Mouse (Mus musculus) activated CD4-positive, CD25-positive, alpha-beta regulatory T cell, adult 4 months (primary cell): ENCODE measurements around the gene Gosr1. TPM values are rescaled to one million over a fixed set of nuclear protein-coding genes. Genes with fewer than 3 reads are reported as not detected.
"Not testable (repeated sequence)": the region's sequence is repeated elsewhere in the genome, so short reads cannot be mapped to it uniquely, and the experiment has no call there.

ENCODE experiments used
- ATAC-seq: one replicate; pipeline ENCODE4 v1.8.0; 2017
- polyA plus RNA-seq, 2 experiments: library from polyadenylated mRNA; unstranded; fragments of 100-300 nt; shearing (Covaris generic); gene quantifications; one replicate each; pipeline ENCODE4 v1.2.1; 2017

Gene Gosr1
- polyA plus RNA-seq, result 10 to 100 TPM; 37.2 to 40.2 TPM

DNA sequence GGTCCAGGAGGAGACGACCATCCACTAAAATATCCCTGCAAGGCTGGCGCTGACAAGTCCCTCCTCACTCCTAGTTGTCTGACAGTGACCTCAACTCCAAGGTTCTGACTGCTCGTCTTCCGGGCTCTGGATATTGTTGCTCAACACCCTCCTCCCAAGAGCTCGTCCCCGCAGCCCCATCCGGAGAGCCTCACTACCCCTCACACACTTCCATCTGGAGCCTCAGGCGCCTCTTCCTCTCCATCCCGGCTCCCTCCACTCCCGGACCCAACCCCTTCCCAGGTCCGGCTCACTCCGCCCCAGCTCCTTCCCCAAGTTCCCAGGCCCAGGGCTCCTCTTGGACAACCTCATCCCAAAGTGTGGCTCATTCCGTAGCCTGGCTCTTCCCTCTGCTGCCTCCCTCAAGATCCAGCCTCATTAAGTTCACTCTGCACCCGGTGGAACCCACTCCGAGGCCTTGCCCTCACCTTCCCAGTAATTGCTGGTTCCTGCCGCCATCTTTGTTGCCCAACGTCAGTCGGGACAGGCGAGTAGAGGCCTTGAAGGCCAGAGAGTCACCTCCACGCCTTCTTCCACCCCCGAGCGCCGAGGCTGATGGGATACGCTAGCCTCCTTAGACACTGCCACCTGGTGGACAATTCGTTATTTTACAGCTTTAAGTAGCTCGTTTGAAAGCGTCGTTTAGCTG lies at the start of gene Gosr1:
Gene Gosr1, minus strand, starts transcription at position 527 of the 688 bp plus-strand sequence.
- peak; percentile 97 for ATAC-seq

DNA sequence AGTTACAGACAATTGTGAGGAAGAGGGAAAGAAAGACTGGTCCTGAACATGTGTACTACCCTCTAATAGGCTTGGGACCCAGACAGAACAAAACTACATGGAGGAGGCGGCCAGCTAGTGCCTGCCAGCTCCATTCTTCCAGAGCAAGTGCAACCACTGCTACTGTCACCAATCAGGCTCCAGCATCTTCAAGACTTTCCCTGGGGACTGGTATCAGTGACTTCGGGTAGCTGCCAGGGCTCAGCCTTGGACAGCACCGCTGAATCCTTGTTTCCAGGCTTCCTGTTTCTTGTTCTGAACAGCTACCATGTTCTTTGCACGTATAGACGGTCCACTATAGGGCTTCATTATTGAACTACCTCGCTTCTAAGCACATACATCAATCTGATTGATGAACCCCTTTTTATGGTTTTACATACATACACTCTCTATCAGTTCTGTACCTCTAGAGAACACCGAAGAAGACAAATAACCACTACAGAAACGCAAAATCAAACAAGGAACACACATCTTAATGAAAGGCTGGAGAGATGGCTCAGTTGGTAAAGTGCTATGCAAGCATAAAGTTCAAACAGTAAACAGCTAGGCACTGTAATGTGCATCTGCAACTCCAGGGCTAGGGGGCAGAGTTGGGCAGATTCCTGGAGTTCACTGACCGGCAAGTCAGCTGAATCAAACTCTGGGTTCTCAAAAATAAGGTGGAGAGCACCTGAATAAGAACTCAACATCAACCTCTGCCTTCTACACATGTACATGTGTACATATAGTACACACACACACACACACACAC lies 47.5 kb upstream of the Gosr1 start:
- no peak for ATAC-seq

DNA sequence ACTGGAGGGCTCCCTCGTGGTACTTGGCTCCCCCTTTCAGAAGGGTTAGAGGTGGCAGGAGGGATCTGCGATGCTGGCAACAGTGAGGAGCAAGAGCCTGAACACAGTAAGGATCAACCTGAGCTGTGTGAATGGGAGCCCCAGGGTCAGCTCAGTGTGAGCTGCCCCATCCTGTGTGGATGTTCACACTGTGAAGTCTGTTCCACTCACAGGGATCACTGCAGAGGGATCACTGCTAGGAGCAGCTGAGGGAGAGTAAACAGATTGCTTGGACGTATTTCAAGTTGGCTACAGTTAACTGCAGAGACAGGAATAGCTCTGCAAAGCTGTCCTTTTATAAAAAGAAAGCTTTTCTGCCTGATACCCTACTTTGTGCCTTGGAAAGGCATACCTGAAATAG lies 46.1 kb upstream of the Gosr1 start:
- no peak for ATAC-seq

GRCm38 (mm10) chr11:76808550-76808949 lies 45.2 kb upstream of the Gosr1 start:
- ATAC-seq, result no peak

DNA sequence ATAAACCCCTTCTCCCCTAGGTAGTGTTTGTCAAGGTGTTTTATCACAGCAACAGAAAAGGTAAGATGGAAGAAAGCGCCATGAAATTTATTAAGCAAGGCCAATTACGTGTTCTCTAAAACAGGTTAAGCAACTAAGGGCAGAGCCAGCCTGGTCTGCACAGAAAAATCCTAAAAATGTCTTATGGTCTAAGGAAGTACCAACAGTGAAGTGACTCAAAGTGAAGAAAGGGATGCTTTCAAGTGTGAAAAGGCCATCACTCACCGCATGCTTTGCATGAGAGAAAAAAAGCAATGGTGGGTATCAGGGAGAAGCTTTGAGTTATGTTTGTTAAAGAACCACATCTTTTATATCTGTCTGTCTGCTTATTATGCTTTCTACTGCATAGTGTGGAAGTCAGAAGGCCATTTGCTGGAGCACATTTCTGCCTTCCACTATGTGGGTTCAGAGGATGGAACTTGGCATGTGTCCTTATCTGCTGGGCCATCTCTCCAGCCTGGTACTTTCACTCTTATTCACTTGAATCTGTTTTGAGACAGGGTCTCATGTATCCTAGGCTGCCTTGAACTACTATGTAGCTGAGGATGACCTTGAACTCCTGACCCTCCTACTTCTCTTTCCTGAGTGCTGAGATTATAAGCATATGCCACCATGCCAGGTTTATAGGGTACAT lies 43.8 kb upstream of the Gosr1 start:
- no peak for ATAC-seq

GRCm38 (mm10) chr11:76806026-76806425 lies 42.6 kb upstream of the Gosr1 start:
- ATAC-seq, result no peak

GRCm38 (mm10) chr11:76805072-76805471 lies 41.7 kb upstream of the Gosr1 start:
- ATAC-seq, result not testable (repeated sequence)

- no peak for ATAC-seq
Measured at GRCm38 (mm10) chr11:76803266-76803665, 39.9 kb upstream of the Gosr1 start.

DNA sequence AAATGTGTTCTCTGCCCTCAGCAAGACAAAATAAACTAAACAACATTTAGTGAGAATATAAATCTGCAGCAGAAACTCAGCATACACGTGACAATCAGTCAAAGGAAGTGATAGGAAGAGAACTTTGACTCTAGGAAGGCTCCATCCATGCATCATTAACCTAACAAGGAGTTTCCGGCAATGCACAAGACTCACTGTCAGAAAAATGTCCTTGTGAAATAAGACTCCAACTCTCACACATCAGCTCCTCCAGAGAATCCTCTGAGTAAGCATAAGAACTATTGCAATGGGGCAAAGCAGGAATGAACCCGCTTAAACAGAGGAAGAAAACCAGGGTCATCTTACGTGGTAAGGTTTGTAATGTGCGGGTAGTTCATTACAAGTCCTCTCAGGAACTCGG lies 33.9 kb upstream of the Gosr1 start:
- no peak for ATAC-seq

GRCm38 (mm10) chr11:76795326-76795725 lies 31.9 kb upstream of the Gosr1 start:
- no peak for ATAC-seq

- ATAC-seq, result no peak
Measured at GRCm38 (mm10) chr11:76791331-76791730, 28.0 kb upstream of the Gosr1 start.

DNA sequence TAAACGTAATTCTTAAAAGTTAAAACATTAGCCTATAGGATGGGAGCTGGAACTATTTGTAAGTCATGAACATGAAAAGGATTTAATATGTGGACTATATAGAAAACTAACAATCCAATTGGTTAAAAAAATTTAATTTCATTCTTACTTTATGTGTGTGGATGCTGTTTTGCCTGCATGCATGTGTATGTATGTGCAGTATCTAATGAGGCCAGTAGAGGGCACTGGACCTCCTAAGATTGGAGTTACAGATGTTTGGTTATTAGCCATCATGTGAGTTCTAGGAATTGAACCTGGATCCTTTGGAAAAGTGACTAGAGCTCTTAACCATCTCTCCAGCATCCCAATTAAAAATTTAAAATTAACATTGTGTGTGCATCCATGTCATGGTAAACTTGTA lies 25.9 kb upstream of the Gosr1 start:
- ATAC-seq, result no peak

DNA sequence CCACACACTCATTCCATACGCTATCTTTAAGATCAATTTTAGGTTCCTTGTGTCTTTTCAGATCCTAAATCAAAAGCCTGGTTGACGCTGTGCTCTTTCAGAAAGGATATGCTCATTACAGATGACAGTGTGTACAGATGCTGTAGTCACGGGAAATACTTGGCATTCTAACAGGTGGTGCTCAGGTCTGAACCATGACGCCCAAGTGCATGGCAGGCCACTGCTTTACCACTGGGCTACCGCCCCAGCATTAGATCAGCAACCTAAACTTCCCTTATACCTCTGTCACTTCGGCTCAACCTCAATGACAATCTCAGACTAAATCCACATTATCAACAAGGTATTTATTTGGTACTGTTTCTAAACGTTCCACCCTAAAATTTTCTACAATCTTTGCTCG lies 12.2 kb upstream of the Gosr1 start:
- ATAC-seq, result no peak

- no peak for ATAC-seq
Measured at GRCm38 (mm10) chr11:76773811-76774210, 10.4 kb upstream of the Gosr1 start.

DNA sequence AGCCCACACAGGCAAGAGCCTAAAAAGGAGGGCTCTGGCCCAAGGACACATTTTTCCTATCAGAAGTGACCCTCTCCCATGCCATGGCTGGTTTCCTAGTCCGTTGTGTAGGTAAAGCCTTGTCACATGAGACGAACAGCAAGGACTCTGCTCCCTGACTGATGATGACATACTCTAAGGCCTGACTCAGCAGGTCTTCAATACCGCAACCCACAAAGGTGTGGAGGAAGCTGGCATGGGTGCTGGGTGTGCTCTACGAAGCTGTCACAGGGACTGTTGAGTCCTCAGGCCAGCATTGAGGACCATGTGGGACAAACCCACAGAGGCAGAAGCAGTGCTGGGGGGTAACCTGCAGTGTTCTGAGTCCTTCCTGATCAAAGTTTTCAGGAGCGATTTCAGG lies 7.2 kb upstream of the Gosr1 start:
- ATAC-seq, result no peak

- ATAC-seq, result no peak
Measured at GRCm38 (mm10) chr11:76763741-76764122, 353 bp upstream of the Gosr1 start.

- ATAC-seq, result no peak
Measured at GRCm38 (mm10) chr11:76752276-76752675, 11.1 kb downstream of the Gosr1 start.

DNA sequence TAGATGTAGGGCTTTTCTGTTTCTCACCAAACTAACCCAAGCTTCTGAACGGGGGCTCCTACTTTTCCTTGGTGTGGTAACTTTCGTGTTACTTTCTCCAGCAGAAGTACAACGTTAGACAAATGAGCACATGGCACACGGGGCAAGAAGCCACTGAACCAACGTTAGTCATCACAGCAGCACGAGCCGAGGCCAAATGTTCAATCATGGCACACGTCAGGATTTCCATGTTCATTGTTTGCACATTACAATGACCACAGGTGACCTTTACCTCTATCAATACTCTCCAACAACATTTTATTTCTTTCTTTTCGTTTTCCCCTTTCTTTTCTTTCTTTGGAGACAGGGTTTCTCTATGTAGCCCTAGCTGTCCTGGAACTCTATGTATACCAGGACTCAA lies 14.6 kb downstream of the Gosr1 start:
- no peak for ATAC-seq

- no peak for ATAC-seq
Measured at GRCm38 (mm10) chr11:76745921-76746320, 17.5 kb downstream of the Gosr1 start.

- no peak for ATAC-seq
Measured at GRCm38 (mm10) chr11:76744550-76744949, 18.8 kb downstream of the Gosr1 start.

DNA sequence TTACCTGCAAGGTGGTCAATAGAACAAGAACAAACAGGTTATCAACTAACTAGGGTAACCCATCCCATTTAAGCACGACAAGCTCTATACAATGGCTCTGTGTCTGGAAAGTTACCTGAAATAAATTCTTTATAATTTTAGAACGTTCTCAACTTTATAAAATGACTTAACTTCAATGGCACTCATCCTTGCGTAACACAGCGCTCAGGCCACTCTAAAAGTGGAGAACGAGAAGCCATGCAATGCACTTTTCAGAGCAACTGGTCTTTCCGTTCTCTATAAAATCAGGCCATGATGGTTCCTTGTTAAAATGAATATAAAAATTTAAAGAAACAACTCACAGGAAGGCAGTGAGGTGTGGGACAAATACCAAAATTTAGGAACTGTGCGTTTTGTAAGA lies 20.9 kb downstream of the Gosr1 start:
- no peak for ATAC-seq

DNA sequence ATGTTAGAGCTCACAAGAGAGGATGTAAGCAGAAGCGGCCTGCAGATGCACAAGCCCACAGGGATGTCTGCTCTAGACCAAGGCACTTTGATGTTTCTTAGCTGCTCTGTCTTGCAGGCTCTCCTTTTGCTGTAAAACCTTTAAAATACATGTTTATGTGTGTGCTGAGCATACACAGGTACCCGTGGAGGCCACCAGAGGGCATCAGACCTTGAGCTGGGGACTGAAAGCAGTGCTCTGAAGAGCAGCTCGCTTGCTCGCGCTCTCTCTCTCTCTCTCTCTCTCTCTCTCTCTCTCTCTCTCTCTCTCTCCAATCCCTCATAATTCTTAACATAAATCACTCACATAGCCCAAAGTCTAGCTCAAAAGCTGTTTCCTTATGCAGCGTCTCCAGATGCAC lies 24.3 kb downstream of the Gosr1 start:
- no peak for ATAC-seq

DNA sequence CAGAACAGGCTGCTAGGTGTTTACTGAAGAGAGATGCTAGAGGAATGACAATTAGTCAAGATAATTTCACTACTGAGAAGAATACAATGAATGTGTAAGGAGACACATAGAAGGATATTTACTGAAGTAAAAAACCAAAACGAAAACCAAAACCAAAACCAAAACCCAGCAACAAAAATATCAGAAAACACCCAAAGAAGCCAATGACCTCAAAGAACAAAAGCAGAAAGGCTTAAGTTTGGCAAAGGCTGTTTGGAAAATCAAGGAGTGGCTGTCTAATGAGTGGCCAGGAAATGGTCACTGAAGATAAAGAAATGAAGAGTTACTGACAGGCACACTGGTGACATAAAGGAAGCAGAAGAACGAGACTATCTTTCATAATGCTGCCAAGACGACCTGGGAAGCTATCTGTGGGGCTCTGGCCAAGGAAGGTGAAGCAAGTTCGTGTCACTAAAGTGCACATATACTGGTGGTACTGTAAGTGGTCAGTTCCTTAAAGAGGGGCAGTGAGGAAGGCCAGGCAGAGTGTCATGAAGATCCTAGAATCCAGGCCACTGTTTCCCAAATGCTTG lies 27.5 kb downstream of the Gosr1 start:
- ATAC-seq, result peak; percentile 28
